Mouse (Mus musculus): ENCODE data around the gene Dyrk2. TPM values are rescaled to one million over a fixed set of nuclear protein-coding genes. Genes with fewer than 3 reads are reported as not detected.

The Dyrk2 gene
- 10 to 100 TPM; 96.8 to 99.8 TPM for total RNA-seq (2021)

- DNase-seq, result peak; percentile 41
- intact Hi-C loops (cut with DNase I), result no loop called here
Measured at GRCm38 (mm10) chr10:118870201-118870980, at the start of gene Dyrk2. Gene Dyrk2 (minus strand): TSS chr10:118870209.

DNA sequence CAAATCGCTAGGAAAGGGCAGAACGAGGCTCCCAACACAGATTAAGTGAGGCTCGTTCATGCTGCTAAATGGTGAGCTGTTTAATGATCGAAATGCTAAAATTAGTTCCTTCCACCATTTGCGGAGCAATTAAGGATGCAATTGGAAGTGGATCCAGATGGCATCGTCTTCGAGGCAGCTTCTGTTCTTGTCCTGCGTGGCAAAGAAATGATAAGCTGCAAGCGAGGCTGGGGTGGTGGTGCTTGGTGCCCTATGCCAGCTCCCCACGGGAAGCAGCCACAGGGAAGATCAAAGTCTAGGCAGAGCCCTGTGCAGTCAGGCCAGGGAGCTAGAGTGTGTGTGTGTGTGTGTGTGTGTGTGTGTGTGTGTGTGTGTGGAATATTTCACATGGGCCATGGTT lies 32.6 kb upstream of the Dyrk2 start:
- intact Hi-C loops (cut with DNase I), result no loop called here
- DNase-seq, result no peak

- intact Hi-C loops (cut with DNase I), result no loop called here
- DNase-seq, result no peak
Measured at GRCm38 (mm10) chr10:118893645-118894044, 23.6 kb upstream of the Dyrk2 start.

- intact Hi-C loops (cut with DNase I), result no loop called here
- DNase-seq, result no peak
Measured at GRCm38 (mm10) chr10:118884126-118884525, 14.1 kb upstream of the Dyrk2 start.

DNA sequence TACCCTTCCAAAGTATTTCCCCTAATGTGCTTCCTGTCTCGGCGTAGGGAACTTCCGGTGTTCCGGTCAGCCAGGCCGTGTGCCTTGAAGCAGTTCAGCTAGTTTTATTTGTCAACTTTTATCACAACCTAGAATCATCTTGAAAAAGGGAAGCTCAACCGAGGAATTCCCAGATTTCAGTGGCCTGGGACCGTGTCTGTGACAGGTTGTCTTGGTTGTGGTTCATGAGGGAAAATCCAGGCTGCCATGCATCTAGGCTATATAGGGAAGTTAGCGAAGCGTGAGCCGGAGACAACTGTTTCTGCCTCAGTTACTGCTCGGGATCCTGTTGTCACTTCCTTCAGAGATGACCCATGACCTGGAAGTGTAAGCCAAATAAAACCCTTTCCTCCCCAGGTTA lies 13.3 kb upstream of the Dyrk2 start:
- intact Hi-C loops (cut with DNase I), result no loop called here
- DNase-seq, result no peak

DNA sequence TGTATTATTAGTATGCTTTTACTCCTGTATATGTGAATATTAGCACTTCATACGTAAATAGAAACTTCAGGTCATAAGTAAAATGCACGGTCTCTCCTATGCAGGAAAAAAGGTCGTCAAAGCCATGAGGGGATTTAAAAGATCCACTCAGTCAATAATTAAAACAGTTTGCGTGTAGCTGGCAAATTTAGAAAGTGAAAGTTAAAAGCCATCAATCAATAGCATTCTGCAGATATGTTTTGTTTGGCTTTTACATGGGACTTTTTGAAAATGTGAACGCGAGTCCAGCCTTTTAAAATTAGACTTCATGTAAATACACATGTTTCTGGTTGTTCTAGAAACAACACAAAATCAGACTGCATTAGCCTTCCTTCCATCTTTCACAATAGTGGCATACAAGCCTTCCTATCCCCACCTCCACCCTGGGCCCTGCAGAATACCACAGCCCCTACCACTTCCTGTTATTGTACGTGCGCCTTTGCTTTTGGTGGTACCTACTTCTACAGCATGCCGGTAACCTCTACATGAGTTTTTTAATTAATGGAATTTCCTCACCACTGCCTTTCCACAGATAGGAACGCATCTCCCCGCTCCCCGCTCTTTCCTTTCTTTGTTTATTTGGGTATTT lies 12.4 kb upstream of the Dyrk2 start:
- intact Hi-C loops (cut with DNase I), result no loop called here
- DNase-seq, result no peak

DNA sequence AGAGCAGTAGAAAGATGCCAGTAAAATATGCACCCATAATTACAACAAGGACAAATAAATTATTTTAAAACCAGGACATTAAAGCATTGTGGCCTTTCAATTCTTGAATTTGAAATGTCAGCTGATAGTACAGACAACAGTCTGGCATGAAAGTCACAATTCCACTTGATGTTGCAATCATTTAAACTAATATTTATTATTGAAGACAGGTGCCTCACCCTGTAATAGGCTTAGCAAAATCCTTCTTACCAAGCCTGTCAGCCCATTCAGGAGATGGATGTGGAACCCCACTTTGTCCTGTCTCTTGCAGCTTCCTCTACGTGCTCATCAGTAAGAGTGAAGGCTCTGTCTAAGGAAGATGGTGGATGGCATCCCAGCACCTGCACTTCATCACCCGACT lies 10.8 kb upstream of the Dyrk2 start:
- intact Hi-C loops (cut with DNase I), result no loop called here
- no peak for DNase-seq

GRCm38 (mm10) chr10:118872196-118872595 lies 2.2 kb upstream of the Dyrk2 start:
- DNase-seq, result no peak
- intact Hi-C loops (cut with DNase I), result no loop called here

DNA sequence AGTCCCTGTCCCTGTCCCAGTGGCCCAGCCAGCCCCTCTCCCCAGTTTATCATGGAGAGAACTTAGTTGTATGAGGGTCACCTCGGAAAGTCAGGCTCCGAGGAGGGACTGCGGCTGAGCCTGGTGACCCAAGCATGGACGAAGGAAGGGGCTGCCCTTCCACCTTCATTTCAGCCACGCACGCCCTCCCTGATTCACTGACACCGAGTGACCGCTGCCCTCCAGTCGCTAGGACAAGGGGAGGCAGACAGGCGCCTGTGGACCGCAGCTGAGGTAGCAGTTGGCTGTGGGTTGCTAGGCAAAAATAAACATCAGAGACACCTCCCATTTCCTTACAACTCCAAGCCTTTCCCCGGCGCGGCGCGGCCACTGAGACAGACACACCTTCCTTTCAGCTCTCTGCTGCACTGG lies 413 bp downstream of the Dyrk2 start:
- intact Hi-C loops (cut with DNase I), result loop anchor here (2.0 to 10.0 kb wide), 5 partner anchors 89 to 715 kb away; no protein-coding TSS in a partner anchor

DNA sequence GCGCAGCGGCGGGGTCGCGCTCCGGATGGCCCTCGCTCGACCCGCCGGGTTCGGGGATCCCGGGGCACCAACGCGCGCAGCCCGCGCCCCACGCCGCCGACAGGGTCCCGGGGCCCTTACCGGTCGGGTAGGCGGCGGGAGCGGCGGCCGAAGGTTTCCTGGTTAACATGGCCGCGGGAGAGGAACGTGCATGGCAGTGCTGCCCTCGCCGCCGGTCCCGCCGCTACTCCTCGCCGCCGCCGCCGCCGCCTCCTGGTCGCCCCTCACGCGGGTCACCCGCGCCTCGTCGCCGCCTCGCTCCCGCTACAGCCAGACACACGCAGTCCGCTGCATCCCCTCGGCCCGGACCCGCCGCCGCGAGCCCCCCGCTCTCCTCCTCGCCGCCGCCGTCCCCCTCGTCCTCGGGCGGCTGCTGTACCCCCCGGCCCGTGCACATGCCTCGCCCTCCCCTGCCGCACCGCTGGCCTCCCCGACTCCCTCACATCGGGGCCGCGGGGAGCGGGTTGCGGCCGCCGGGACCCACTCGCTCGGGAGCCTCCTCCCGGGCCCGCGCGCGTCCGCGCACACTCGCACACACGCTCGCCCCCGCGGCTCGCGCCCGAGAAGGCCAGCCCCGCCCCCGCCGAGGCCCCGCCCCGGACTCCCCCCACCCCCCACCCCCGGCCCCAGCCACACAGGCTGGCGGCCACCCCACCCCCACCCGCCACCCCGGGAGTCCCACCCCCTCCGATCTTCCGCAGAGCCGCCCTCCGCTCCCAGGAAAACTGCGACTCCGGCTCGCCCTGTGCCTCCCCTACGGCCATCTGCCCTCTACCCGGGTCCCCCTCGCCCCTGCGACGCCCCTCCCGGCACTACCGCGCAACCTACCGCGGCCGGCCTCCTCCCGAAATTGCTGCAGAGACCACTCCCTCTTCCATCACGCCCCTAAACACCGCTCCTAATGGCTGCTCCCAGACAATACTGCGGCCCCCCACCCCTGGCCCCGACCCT lies 1.1 kb downstream of the Dyrk2 start:
- intact Hi-C loops (cut with DNase I), result loop anchor here (2.0 to 10.0 kb wide), 5 partner anchors 90 to 714 kb away; no protein-coding TSS in a partner anchor
- peak; percentile 90 for DNase-seq

More for the DNA sequence above, 413 bp downstream of the Dyrk2 start:
- peak; percentile 62 for DNase-seq

- peak; percentile 56 for DNase-seq
- intact Hi-C loops (cut with DNase I), result loop anchor here (2.0 to 10.0 kb wide), 5 partner anchors 91 to 713 kb away; no protein-coding TSS in a partner anchor
Measured at GRCm38 (mm10) chr10:118867896-118868600, 2.0 kb downstream of the Dyrk2 start.

- intact Hi-C loops (cut with DNase I), result loop anchor here (5.0 to 10.0 kb wide), 4 partner anchors 163 to 713 kb away; no protein-coding TSS in a partner anchor
- DNase-seq, result no peak
Measured at GRCm38 (mm10) chr10:118867304-118867895, 2.6 kb downstream of the Dyrk2 start.

GRCm38 (mm10) chr10:118864976-118865375 lies 5.0 kb downstream of the Dyrk2 start:
- DNase-seq, result no peak

DNA sequence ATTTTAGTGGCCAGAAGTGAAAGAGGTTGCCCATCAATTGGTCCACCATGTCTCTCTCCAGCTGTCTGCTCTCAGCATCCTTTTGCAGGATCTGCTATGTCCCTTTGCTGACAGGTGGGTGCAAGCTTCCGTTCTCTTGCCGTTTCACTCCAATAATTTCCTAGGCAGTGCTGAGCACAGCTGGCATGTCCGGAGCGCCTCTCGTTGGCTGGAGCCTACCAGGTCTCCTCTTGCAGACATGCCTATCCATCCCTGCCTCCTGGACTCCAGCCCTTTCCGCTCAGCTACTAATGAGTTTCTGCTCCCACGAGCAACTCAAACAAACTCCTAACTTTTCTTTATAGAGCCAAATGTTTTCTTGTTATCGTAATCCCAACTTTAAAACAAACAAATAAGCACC lies 6.4 kb downstream of the Dyrk2 start:
- DNase-seq, result no peak
- intact Hi-C loops (cut with DNase I), result loop anchor here (5.0 to 10.0 kb wide), 4 partner anchors 159 to 709 kb away; no protein-coding TSS in a partner anchor

More at GRCm38 (mm10) chr10:118864976-118865375, 5.0 kb downstream of the Dyrk2 start:
- intact Hi-C loops (cut with DNase I), result loop anchor here (5.0 to 10.0 kb wide), 6 partner anchors 160 to 710 kb away; no protein-coding TSS in a partner anchor

GRCm38 (mm10) chr10:118862233-118862632 lies 7.8 kb downstream of the Dyrk2 start:
- no peak for DNase-seq
- intact Hi-C loops (cut with DNase I), result loop anchor here (5.0 to 10.0 kb wide), 4 partner anchors 157 to 707 kb away; no protein-coding TSS in a partner anchor

- no peak for DNase-seq
- intact Hi-C loops (cut with DNase I), result loop anchor here (5.0 to 10.0 kb wide), 4 partner anchors 157 to 707 kb away; no protein-coding TSS in a partner anchor
Measured at GRCm38 (mm10) chr10:118861234-118862025, 8.6 kb downstream of the Dyrk2 start.

- intact Hi-C loops (cut with DNase I), result loop anchor here (5.0 to 10.0 kb wide), 4 partner anchors 155 to 705 kb away; no protein-coding TSS in a partner anchor
- DNase-seq, result no peak
Measured at GRCm38 (mm10) chr10:118859655-118860054, 10.4 kb downstream of the Dyrk2 start.

DNA sequence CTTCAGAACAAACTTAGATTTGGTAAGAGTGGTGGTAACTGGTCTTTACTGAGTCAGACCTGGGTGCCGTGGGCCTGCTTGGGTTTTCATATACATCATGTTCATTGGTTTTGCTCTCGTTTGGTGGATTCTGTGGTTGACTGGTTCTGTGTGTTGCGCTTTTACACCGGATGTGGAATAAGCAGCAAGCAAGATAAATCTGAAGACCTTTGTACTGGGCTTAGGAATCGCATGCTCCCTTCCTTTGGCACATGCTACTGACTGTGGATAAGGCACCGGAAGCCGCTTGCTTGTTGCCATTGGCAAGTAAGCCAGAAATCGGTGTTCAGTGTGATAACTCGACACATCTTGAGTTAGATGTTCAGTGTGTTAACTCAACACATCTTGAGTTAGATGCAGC lies 15.4 kb downstream of the Dyrk2 start:
- intact Hi-C loops (cut with DNase I), result no loop called here
- DNase-seq, result no peak

Measured in left cerebral cortex, postnatal 4 days (tissue).